Mouse (Mus musculus) adrenal gland, postnatal 14 days (tissue): Measurements from ENCODE around the gene B4galnt2. TPM values are rescaled to one million over a fixed set of nuclear protein-coding genes. Genes with fewer than 3 reads are reported as not detected.

Experiments used
- DNase-seq: peaks from one replicate; pipeline ENCODE4 v3.0.0; 2021; ENCODE audit warnings: mixed read lengths
- total RNA-seq: library from RNA; stranded (reverse); gene quantifications from 2 replicates; pipeline ENCODE4 v1.2.3, GENCODE M21; 2021

The B4galnt2 gene
- total RNA-seq, 1 experiment from 2014 or later = not detected

GRCm38 (mm10) chr11:95840694-95841497 lies 73.8 kb downstream of the B4galnt2 start:
- peak; percentile 1 for DNase-seq

- no peak for DNase-seq
Observed at GRCm38 (mm10) chr11:95838999-95839868, 75.5 kb downstream of the B4galnt2 start.

GRCm38 (mm10) chr11:95838598-95838997 lies 76.1 kb downstream of the B4galnt2 start:
- no peak for DNase-seq

GRCm38 (mm10) chr11:95837059-95837458 lies 77.6 kb downstream of the B4galnt2 start, which contains the start of gene Gngt2:
Gene Gngt2, plus strand, starts transcription at chr11:95837216.
- peak; percentile 91 for DNase-seq

GRCm38 (mm10) chr11:95836433-95836832 lies 78.3 kb downstream of the B4galnt2 start:
- no peak for DNase-seq

- DNase-seq = no peak
Observed at GRCm38 (mm10) chr11:95835832-95836231, 78.9 kb downstream of the B4galnt2 start.

GRCm38 (mm10) chr11:95834742-95835710 lies 79.7 kb downstream of the B4galnt2 start:
- no peak for DNase-seq

- peak; percentile 64 for DNase-seq
Observed at GRCm38 (mm10) chr11:95834143-95834667, 80.5 kb downstream of the B4galnt2 start.

- no peak for DNase-seq
Observed at GRCm38 (mm10) chr11:95833631-95834142, 81.0 kb downstream of the B4galnt2 start.

GRCm38 (mm10) chr11:95833006-95833570 lies 81.6 kb downstream of the B4galnt2 start:
- DNase-seq = no peak

- no peak for DNase-seq
Observed at GRCm38 (mm10) chr11:95832129-95833005, 82.3 kb downstream of the B4galnt2 start.

GRCm38 (mm10) chr11:95831641-95832040 lies 83.0 kb downstream of the B4galnt2 start:
- no peak for DNase-seq

- DNase-seq = no peak
Observed at GRCm38 (mm10) chr11:95831276-95831619, 83.4 kb downstream of the B4galnt2 start.

- no peak for DNase-seq
Observed at GRCm38 (mm10) chr11:95830411-95831275, 84.0 kb downstream of the B4galnt2 start.

GRCm38 (mm10) chr11:95829526-95830050 lies 85.1 kb downstream of the B4galnt2 start:
- DNase-seq = no peak

GRCm38 (mm10) chr11:95828181-95828964 lies 86.3 kb downstream of the B4galnt2 start:
- DNase-seq = no peak

- peak; percentile 84 for DNase-seq
Observed at GRCm38 (mm10) chr11:95827464-95828085, 87.1 kb downstream of the B4galnt2 start.

- DNase-seq = no peak
Observed at GRCm38 (mm10) chr11:95827168-95827447, 87.6 kb downstream of the B4galnt2 start.
